Mouse (Mus musculus) ES-Bruce4 (cell line): ENCODE results near the gene Ncor2. TPM values are rescaled to one million over a fixed set of nuclear protein-coding genes. Genes with fewer than 3 reads are reported as not detected.

ENCODE experiments used
- H3K27ac ChIP-seq: 2 replicates; pipeline ENCODE4 v1.5.1; 2012; ENCODE audit warnings: low read length, inconsistent platforms; ENCODE audit not compliant: insufficient read depth
- H3K27me3 ChIP-seq: 2 replicates; pipeline ENCODE4 v1.6.1; 2012; ENCODE audit warnings: mild to moderate bottlenecking, low read length, inconsistent platforms; ENCODE audit not compliant: control insufficient read depth, poor library complexity, insufficient read depth, severe bottlenecking
- H3K36me3 ChIP-seq: 2 replicates; pipeline ENCODE4 v1.6.1; 2012; ENCODE audit warnings: inconsistent platforms, mild to moderate bottlenecking, low read length, moderate library complexity; ENCODE audit not compliant: control insufficient read depth, poor library complexity, insufficient read depth, severe bottlenecking
- H3K4me1 ChIP-seq: one replicate; pipeline ENCODE4 v1.8.1; 2011; ENCODE audit warnings: low read length; ENCODE audit not compliant: control insufficient read depth, insufficient read depth
- H3K4me3 ChIP-seq: 2 replicates; pipeline ENCODE4 v1.5.1; 2011; ENCODE audit warnings: low read depth, mild to moderate bottlenecking, low read length
- H3K9ac ChIP-seq: 2 replicates; pipeline ENCODE4 v1.6.1; 2012; ENCODE audit warnings: low read depth, mild to moderate bottlenecking, inconsistent platforms; ENCODE audit not compliant: poor library complexity, severe bottlenecking
- H3K9me3 ChIP-seq: replicated peaks from 2 replicates; pipeline ENCODE4 v1.6.1; 2012; ENCODE audit warnings: mild to moderate bottlenecking, low read length, inconsistent platforms; ENCODE audit not compliant: control insufficient read depth, poor library complexity, insufficient read depth, severe bottlenecking
- CTCF ChIP-seq: IDR thresholded peaks from one replicate; pipeline ENCODE4 v1.8.1; 2011; ENCODE audit warnings: low read depth, low read length
- EP300 ChIP-seq: IDR thresholded peaks from 2 replicates; pipeline ENCODE4 v1.6.1; 2011; ENCODE audit warnings: low read depth, low read length; ENCODE audit not compliant: insufficient read depth
- POLR2A ChIP-seq: IDR thresholded peaks from one replicate; pipeline ENCODE4 v1.8.1; 2011; ENCODE audit warnings: low read length; ENCODE audit not compliant: insufficient read depth
- polyA plus RNA-seq: library from polyadenylated mRNA; stranded (reverse); fragments of >200 nt; gene quantifications from 2 replicates; pipeline ENCODE4 v1.2.4, GENCODE M21; 2011; ENCODE audit warnings: low read depth; ENCODE audit not compliant: missing spikeins, insufficient read depth, insufficient read length

Gene Ncor2
- polyA plus RNA-seq, 1 experiment = 57.5 TPM

DNA sequence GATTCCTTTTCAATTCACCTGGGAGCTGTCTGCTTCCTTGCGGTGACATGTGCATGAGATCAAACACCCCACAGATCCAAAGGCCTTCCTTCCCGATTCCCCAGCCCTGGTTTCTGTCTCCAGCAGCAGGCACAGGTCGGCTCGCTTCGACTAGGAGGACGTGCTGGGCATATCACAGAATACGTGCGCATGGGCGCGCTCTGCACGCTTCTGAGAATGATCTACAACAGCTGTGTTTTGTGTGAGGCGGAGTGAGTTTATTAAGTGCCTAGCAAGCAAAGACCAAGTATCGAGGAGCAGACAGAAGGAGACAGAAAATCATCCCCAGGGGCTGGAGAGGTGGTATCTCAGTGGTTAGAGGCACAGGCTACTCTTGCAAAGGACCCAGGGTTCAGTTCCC lies 17.0 kb upstream of the Ncor2 start:
- TF ChIP-seq EP300 = no peak
- TF ChIP-seq CTCF = no peak
- TF ChIP-seq POLR2A = no peak
- Histone ChIP-seq H3K4me3 (no peak overlapping the region), H3K4me1 (peaks cover 12% of the 10 kb centered on the region), H3K9me3 (no peaks in the 10 kb centered on the region), H3K27ac (no peak overlapping the region), H3K27me3 (no peaks in the 10 kb centered on the region), H3K36me3 (no peaks in the 10 kb centered on the region), H3K9ac (no peak overlapping the region)

DNA sequence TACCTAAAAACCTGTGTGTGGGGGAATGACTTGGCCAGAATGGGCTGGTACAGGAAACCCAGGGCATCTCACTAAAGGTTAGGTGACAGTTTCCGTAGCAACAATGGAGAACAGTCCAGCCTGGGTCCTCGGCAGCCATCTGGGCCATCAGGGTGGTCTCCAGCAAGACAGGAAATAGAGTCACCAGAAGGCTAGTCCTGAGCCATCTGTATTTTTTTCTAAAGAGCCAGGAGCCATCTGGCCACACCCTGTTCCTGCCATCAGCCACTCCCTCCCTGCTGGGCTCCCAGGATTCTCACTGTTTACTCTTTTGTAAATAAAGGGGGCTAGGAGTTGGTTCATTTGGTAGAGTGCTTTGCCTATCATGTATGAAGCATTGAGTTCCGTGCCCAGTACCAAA lies 16.1 kb upstream of the Ncor2 start:
- Histone ChIP-seq H3K27ac (0 out of 2 replicates have a peak overlapping the region, but pooled peaks have one; percentile 30), H3K36me3 (no peaks in the 10 kb centered on the region)
- no peak for TF ChIP-seq POLR2A
- no peak for TF ChIP-seq CTCF
- peak; percentile 83 for TF ChIP-seq EP300

DNA sequence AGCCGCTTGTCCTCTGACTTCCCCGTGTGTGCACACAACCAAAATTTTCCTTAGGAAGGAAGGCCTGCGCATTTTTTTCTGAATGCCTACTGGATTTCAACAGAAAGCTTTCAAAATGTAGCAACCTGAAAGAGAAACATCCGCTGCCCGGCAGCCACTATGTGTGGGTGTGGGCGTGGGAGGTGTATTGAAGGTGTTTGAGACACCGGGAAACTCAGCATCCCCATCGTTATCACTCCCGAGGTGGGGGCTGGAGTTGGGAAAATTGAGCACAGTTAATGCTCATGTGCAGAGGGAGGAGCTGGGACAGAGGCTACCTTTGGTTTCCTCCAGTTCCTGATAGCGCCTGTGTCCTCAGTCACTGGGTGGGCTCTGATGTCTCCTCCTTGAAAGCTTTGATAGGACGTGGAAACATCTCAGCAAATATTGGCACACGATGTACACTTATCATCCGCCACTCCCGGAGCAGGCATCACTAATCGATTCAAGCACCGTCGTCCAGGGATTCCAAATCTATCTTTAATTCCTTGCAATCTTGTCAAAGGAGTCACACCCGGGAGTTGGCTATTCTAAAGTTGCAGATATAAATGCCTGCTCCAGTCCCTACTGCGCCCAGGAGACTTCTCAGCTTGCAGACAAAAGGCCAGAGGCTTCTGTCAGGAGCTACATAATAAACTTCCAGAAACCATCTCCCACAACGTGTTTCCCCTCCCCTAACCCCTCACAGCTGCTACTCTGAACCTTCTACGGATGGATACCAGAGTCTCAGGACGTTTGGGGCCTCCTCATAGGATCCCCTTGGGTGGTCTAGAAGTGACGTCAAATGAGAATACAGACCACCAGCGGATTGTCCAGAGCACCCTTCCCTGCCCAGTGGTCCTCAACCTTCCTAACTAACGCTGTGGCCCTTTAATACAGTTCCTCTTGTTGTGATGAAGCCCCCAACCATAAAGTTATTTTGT lies 14.7 kb upstream of the Ncor2 start:
- H3K27ac ChIP-seq = no peak overlapping the region
- H3K4me3 ChIP-seq = no peak overlapping the region
- no peaks in the 10 kb centered on the region for H3K9me3 ChIP-seq
- peaks cover 11% of the 10 kb centered on the region for H3K4me1 ChIP-seq
- H3K9ac ChIP-seq = no peak overlapping the region
- no peaks in the 10 kb centered on the region for H3K27me3 ChIP-seq
- no peaks in the 10 kb centered on the region for H3K36me3 ChIP-seq
- TF ChIP-seq POLR2A (no peak), EP300 (no peak), CTCF (no peak)

More for the DNA sequence above, 16.1 kb upstream of the Ncor2 start:
- Histone ChIP-seq H3K9me3 (no peaks in the 10 kb centered on the region), H3K27me3 (no peaks in the 10 kb centered on the region), H3K9ac (no peak overlapping the region), H3K4me3 (no peak overlapping the region), H3K4me1 (peaks cover 14% of the 10 kb centered on the region)

DNA sequence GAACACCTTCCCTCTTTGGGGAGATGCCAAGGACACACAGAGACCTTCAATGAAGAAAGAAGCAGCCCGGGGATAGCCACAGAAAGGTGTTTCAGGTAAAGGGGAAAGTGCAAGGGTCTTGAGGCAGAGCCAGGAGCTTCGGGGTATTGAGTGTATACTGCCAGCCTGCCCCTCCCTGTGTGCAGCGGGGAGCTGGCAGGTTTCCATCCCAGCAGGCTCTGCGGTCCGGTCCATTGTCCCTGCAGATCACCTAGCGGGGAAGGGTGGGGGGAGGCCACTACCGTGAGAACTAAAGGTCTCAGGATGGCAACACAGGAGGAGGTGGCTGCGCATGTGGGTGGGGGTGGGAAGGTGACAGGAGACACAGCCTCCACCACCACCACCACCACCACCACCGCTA lies 12.6 kb upstream of the Ncor2 start:
- H3K9ac ChIP-seq = no peak overlapping the region
- peaks cover 8% of the 10 kb centered on the region for H3K4me1 ChIP-seq
- no peak overlapping the region for H3K4me3 ChIP-seq
- no peak overlapping the region for H3K27ac ChIP-seq
- H3K27me3 ChIP-seq = no peaks in the 10 kb centered on the region
- TF ChIP-seq POLR2A (no peak), EP300 (no peak), CTCF (no peak)
- no peaks in the 10 kb centered on the region for H3K9me3 ChIP-seq
- no peaks in the 10 kb centered on the region for H3K36me3 ChIP-seq

DNA sequence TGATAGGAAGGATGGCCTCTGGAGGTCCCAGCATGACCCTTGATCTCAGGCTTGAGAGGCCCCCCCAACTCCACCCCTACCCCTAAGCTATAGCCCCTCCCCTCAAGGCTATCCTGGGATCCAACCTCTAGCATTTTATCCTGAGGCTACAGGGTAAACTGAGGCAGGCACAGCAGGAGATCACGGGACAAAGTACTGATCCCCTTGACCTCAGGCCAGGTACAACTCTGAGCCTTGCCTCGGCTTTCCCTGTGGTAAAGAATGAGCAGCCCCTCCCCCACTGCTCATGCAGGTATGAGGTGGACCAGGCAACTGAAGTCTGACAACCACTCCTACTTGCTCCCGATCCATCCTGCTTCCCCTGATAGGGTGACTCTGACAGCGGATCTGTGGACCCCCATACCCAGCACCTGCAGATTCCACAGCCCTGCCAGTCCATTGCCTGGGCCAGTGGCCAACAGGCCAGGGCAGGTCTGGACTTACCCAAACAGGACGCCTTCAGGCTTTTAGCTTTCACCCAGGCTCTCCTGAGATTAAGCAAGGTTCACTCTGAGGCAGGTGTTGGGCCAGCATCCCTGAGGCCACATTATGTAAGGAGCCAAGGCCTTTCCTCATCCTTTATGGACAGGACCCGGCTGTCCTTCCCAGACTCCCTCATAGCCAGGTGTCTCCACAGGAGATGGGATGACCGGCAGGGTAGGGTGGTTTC lies 11.2 kb upstream of the Ncor2 start:
- peaks cover 7% of the 10 kb centered on the region for H3K4me1 ChIP-seq
- no peak overlapping the region for H3K9ac ChIP-seq
- no peaks in the 10 kb centered on the region for H3K36me3 ChIP-seq
- H3K9me3 ChIP-seq = no peaks in the 10 kb centered on the region
- H3K27ac ChIP-seq = no peak overlapping the region
- TF ChIP-seq CTCF (no peak), POLR2A (no peak), EP300 (no peak)
- H3K4me3 ChIP-seq = no peak overlapping the region
- H3K27me3 ChIP-seq = no peaks in the 10 kb centered on the region

DNA sequence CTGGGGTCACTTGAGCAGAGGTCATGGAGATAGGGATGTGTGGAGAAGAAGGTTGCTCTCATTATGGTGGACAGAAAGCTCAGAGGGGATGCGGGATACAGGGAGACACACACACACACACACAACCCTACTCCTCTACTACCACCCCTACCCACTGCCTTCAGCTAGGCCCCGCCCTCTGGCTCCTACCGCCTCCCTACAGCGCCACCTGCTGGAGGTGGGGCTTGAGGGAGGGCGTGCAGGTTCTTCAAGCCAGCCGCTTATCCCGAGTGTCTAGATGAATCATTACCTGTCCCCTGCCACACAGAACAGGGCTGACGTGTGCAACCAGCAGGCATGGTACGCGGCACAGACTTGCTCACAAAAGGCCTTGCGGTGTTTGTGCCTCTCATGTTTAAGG lies 10.6 kb upstream of the Ncor2 start:
- Histone ChIP-seq H3K36me3 (no peaks in the 10 kb centered on the region), H3K4me1 (peaks cover 4% of the 10 kb centered on the region), H3K27me3 (no peaks in the 10 kb centered on the region), H3K27ac (no peak overlapping the region), H3K9ac (no peak overlapping the region), H3K9me3 (no peaks in the 10 kb centered on the region), H3K4me3 (no peak overlapping the region)
- TF ChIP-seq CTCF (peak; percentile 91), EP300 (no peak), POLR2A (no peak)
